9 mouse cellular contexts compared by ENCODE assay signal in the genomic region with DNA sequence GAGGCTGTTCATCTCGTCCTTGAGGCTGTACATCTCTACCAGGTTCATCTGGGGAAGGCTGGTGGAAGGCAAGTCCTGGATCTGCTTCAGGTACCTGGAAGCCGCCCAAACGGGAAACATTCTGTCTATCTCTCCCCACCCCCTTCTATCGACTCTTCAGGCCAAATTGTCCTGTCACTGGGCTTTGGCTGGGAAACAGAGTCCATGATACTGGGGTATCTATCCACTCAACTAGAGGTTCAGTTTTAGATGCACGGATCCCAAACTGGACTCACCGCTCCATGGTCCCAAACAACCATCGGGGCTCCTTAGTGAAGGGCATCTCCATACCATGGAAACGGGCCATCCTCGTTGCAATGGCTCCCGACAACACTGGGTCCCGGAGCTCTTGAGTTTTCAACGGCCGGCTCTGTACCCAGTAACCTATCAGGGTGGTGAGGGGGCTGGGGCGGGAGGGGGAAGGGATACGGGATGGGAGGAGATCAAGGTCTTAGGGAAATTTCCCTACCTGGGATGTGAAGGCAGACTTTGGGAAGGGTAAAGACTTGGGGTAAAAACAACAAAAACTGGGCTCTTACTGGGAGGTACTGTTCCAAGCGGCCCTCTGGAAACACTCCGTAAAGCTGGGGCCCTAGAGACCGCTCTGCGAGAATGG. TPM values are rescaled to one million over a fixed set of nuclear protein-coding genes. Genes with fewer than 3 reads are reported as not detected.
A peak's percentile ranks its signal among the peaks of the same experiment; 100 is the strongest.
DNase-seq lines count a peak whose midpoint lies in the region; ATAC-seq and TF ChIP-seq lines count a peak whose summit lies in the region.
"Had no signal": no experiment of that assay in that cellular context is flagged by ENCODE, and none has a peak within 500 bp of the region (broad histone marks: within the 10 kb centered on the region; RNA-seq: fewer than 3 reads in every experiment).

No protein-coding gene starts in this region.

- H3K9ac ChIP-seq in lung, embryonic 14.5 days = peak overlapping the region; percentile 76; the same call in 1 of the 2 replicates
- peak overlapping the region; percentile 70; the same call in 1 of the 2 replicates for H3K9ac ChIP-seq in forebrain, embryonic 12.5 days
- H3K9ac ChIP-seq in limb, embryonic 12.5 days (replicated peaks) = no peak overlapping the region; the same call in 1 of the 2 replicates

- no peak for DNase-seq in lung, embryonic 14.5 days
- DNase-seq in lung, adult 18-20 months = no peak
- no peak for DNase-seq in gastrocnemius, adult 18-20 months (ENCODE audit: low spot score)
- DNase-seq in Muller cell, postnatal 12 days (ENCODE audit: inconsistent ontology term) = no peak
- no peak for DNase-seq in kidney, adult 9 months
- DNase-seq: kidney, adult 11 months had no signal

- no peak for TF ChIP-seq POLR2A in small intestine, adult 2 months (IDR thresholded peaks at IDR 0.05; ENCODE audit: low read depth, low read length)

- ATAC-seq in lung, embryonic 14.5 days (ENCODE audit: insufficient read depth) = no peak
- no peak for ATAC-seq in forebrain, embryonic 12.5 days (ENCODE audit: low FRiP score)
- no peak for ATAC-seq in limb, embryonic 12.5 days (ENCODE audit: insufficient number of reproducible peaks, insufficient read depth, low FRiP score, low TSS enrichment, low read depth)

- H3K27ac ChIP-seq in lung, embryonic 14.5 days (ENCODE audit: low read depth) = no peak overlapping the region
- H3K27ac ChIP-seq in forebrain, embryonic 12.5 days = no peak overlapping the region
- H3K27ac ChIP-seq in limb, embryonic 12.5 days = no peak overlapping the region
- H3K27ac ChIP-seq in small intestine, adult 2 months (ENCODE audit: insufficient read depth, low read depth, low read length) = 0 out of 2 replicates have a peak overlapping the region, but pooled peaks have one; percentile 69

- TF ChIP-seq CTCF in lung, embryonic 14.5 days (IDR thresholded peaks at IDR 0.05; ENCODE audit: low read depth) = no peak
- no peak for TF ChIP-seq CTCF in small intestine, adult 2 months (IDR thresholded peaks at IDR 0.05; ENCODE audit: extremely low read depth, insufficient read length, insufficient replicate concordance, low read depth, low read length)

- peaks cover 5% of the 10 kb centered on the region; the same call in 1 of the 2 replicates for H3K4me1 ChIP-seq in lung, embryonic 14.5 days (ENCODE audit: insufficient read depth)
- H3K4me1 ChIP-seq in forebrain, embryonic 12.5 days = peaks cover 16% of the 10 kb centered on the region
- H3K4me1 ChIP-seq in limb, embryonic 12.5 days (replicated peaks) = peaks cover 24% of the 10 kb centered on the region
- H3K4me1 ChIP-seq in small intestine, adult 2 months (ENCODE audit: control insufficient read depth, insufficient read depth, insufficient read length, low read length) = peaks cover 7% of the 10 kb centered on the region; the same call in 1 of the 2 replicates

- peaks cover 18% of the 10 kb centered on the region for H3K36me3 ChIP-seq in lung, embryonic 14.5 days (ENCODE audit: insufficient read depth)
- peaks cover 25% of the 10 kb centered on the region for H3K36me3 ChIP-seq in forebrain, embryonic 12.5 days (replicated peaks)
- peaks cover 25% of the 10 kb centered on the region for H3K36me3 ChIP-seq in limb, embryonic 12.5 days
- peaks cover 39% of the 10 kb centered on the region for H3K36me3 ChIP-seq in small intestine, adult 2 months (ENCODE audit: control insufficient read depth, insufficient read depth, low read length)

- H3K27me3 ChIP-seq in lung, embryonic 14.5 days (ENCODE audit: insufficient read depth, low read length) = no peaks in the 10 kb centered on the region
- H3K27me3 ChIP-seq in forebrain, embryonic 12.5 days = no peaks in the 10 kb centered on the region
- H3K27me3 ChIP-seq in limb, embryonic 12.5 days = no peaks in the 10 kb centered on the region
- H3K27me3 ChIP-seq in small intestine, adult 2 months (ENCODE audit: control insufficient read depth, insufficient read depth, low read length) = no peaks in the 10 kb centered on the region

- peak overlapping the region; percentile 80 for H3K4me3 ChIP-seq in lung, embryonic 14.5 days (ENCODE audit: low read depth, low read length)
- H3K4me3 ChIP-seq in forebrain, embryonic 12.5 days (replicated peaks) = peak overlapping the region; percentile 77
- H3K4me3 ChIP-seq in limb, embryonic 12.5 days (replicated peaks) = peak overlapping the region; percentile 74
- peak overlapping the region; percentile 72 for H3K4me3 ChIP-seq in small intestine, adult 2 months (ENCODE audit: low read depth, low read length)

- H3K9me3 ChIP-seq in lung, embryonic 14.5 days (ENCODE audit: low read depth, low read length) = no peaks in the 10 kb centered on the region
- no peaks in the 10 kb centered on the region for H3K9me3 ChIP-seq in forebrain, embryonic 12.5 days
- no peaks in the 10 kb centered on the region for H3K9me3 ChIP-seq in limb, embryonic 12.5 days

- peak overlapping the region; percentile 92 for H3K4me2 ChIP-seq in lung, embryonic 14.5 days
- peak overlapping the region; percentile 91 for H3K4me2 ChIP-seq in forebrain, embryonic 12.5 days
- peak overlapping the region; percentile 87 for H3K4me2 ChIP-seq in limb, embryonic 12.5 days

- 76% methylated on average over 19 of the region's 19 CpGs for WGBS in lung, embryonic 14.5 days
- 80% methylated on average over 19 of the region's 19 CpGs for WGBS in forebrain, embryonic 12.5 days
- WGBS in limb, embryonic 12.5 days = 84% methylated on average over 19 of the region's 19 CpGs
- 86% methylated on average over 19 of the region's 19 CpGs for WGBS in small intestine, adult 2 months

RNA-seq across cellular contexts. Expression of a gene that starts 1.1 kb away (rescaled TPM):
- polyA plus RNA-seq in lung, embryonic 14.5 days (2014; fragmentation: Nextera tagmentation; extraction: Ambion mirVana) = 1.9 and 3.0 TPM in 2 replicates
- 3.8 and 5.0 TPM in 2 replicates for polyA plus RNA-seq in forebrain, embryonic 12.5 days (2016; fragmentation: Nextera tagmentation; extraction: Ambion mirVana)
- 3.6 and 3.8 TPM in 2 replicates for polyA plus RNA-seq in limb, embryonic 12.5 days (2016; fragmentation: Nextera tagmentation; extraction: Ambion mirVana)
- polyA plus RNA-seq in small intestine, adult 2 months (2012; rRNA removed) = 0.17 and 0.76 TPM in 2 replicates
- total RNA-seq in gastrocnemius, adult 18-20 months (2021) = under 1 TPM; 0.23 to 0.28 TPM

RNA-seq across cellular contexts. Expression of a gene that starts 1.2 kb away (rescaled TPM):
- polyA plus RNA-seq in lung, embryonic 14.5 days (2014; fragmentation: Nextera tagmentation; extraction: Ambion mirVana) = 0.15 TPM in 1 of 2 replicates, not detected in the other
- polyA plus RNA-seq in forebrain, embryonic 12.5 days (2016; fragmentation: Nextera tagmentation; extraction: Ambion mirVana) = 0.27 TPM in 1 of 2 replicates, not detected in the other
- polyA plus RNA-seq in limb, embryonic 12.5 days (2016; fragmentation: Nextera tagmentation; extraction: Ambion mirVana) = not detected in 2 replicates
- polyA plus RNA-seq in small intestine, adult 2 months (2012; rRNA removed) = 3.0 and 5.0 TPM in 2 replicates
- total RNA-seq in gastrocnemius, adult 18-20 months (2021) = under 1 TPM in 1 of 2 experiments, not detected in 1; 0.52 TPM

RNA-seq across cellular contexts. Expression of a gene that starts 1.4 kb away (rescaled TPM):
- polyA plus RNA-seq in lung, embryonic 14.5 days (2014; fragmentation: Nextera tagmentation; extraction: Ambion mirVana) = 45.9 and 48.3 TPM in 2 replicates
- polyA plus RNA-seq in forebrain, embryonic 12.5 days (2016; fragmentation: Nextera tagmentation; extraction: Ambion mirVana) = 58.8 and 62.6 TPM in 2 replicates
- polyA plus RNA-seq in limb, embryonic 12.5 days (2016; fragmentation: Nextera tagmentation; extraction: Ambion mirVana) = 59.2 and 61.8 TPM in 2 replicates
- 45.6 and 104 TPM in 2 replicates for polyA plus RNA-seq in small intestine, adult 2 months (2012; rRNA removed)
- total RNA-seq in gastrocnemius, adult 18-20 months (2021) = 10 to 100 TPM; 19.7 to 27.0 TPM

RNA-seq across cellular contexts. Expression of a gene that starts 2.6 kb away (rescaled TPM):
- polyA plus RNA-seq in lung, embryonic 14.5 days (2014; fragmentation: Nextera tagmentation; extraction: Ambion mirVana) = 0.54 and 2.3 TPM in 2 replicates
- 0.67 and 0.70 TPM in 2 replicates for polyA plus RNA-seq in forebrain, embryonic 12.5 days (2016; fragmentation: Nextera tagmentation; extraction: Ambion mirVana)
- 0.25 and 0.74 TPM in 2 replicates for polyA plus RNA-seq in limb, embryonic 12.5 days (2016; fragmentation: Nextera tagmentation; extraction: Ambion mirVana)
- polyA plus RNA-seq in small intestine, adult 2 months (2012; rRNA removed) = 1.4 and 3.4 TPM in 2 replicates
- 100 to 1,000 TPM; 287 to 338 TPM for total RNA-seq in gastrocnemius, adult 18-20 months (2021)

RNA-seq across cellular contexts. Expression of a gene that starts 18.0 kb away (rescaled TPM):
- not detected in 2 replicates for polyA plus RNA-seq in lung, embryonic 14.5 days (2014; fragmentation: Nextera tagmentation; extraction: Ambion mirVana)
- not detected in 2 replicates for polyA plus RNA-seq in forebrain, embryonic 12.5 days (2016; fragmentation: Nextera tagmentation; extraction: Ambion mirVana)
- not detected in 2 replicates for polyA plus RNA-seq in limb, embryonic 12.5 days (2016; fragmentation: Nextera tagmentation; extraction: Ambion mirVana)
- polyA plus RNA-seq in small intestine, adult 2 months (2012; rRNA removed) = 0.60 and 0.93 TPM in 2 replicates
- not detected for total RNA-seq in gastrocnemius, adult 18-20 months (2021)
